Mouse (Mus musculus): ENCODE results near the gene Top1.

The Top1 gene

DNA sequence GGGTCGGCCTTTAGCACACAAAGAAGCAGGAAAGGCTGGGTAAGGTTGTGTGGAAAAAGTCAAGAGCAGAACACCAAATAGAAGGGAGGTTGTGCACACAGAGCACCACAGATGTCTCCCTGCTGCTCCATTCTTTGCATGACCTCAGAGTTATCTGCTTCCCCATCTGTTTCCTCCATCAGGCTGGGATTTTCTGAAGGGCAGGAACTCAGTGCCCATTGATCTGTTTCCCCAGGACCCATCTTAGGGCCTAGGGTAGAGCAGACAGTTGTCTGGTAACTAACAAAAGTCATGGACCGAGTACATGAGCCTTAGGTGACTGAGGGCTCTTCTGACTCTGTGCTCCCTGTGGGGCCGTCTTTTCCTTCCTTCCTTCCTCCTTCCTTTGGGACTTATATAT is 95.9 kb downstream of the Top1 start:
- no peak for DNase-seq (ENCODE audit: low spot score in 2 of 2)

DNA sequence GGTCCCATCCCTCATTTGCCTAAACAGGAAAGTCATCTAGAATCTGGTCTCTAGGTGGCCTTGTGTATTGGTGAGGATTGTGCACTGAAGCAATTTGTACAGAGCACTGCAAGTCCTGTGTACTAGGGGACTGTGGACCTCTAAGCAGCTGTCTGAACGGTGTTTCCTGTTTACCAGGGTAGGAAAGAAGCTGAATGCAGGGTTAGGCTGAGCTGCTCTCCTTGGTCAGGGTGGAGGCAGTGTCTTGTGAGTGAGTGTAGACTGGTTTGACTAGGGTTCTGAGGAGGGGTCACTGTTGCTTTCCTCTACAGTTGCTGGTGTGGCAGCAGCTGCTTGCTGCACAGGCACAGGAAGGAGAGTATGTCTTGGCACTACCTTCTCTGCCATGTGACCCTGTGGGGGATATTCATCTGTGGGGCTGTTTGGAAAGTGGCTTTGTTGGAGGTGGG is 96.5 kb downstream of the Top1 start:
- DNase-seq (ENCODE audit: low spot score in 2 of 2), result no peak

DNA sequence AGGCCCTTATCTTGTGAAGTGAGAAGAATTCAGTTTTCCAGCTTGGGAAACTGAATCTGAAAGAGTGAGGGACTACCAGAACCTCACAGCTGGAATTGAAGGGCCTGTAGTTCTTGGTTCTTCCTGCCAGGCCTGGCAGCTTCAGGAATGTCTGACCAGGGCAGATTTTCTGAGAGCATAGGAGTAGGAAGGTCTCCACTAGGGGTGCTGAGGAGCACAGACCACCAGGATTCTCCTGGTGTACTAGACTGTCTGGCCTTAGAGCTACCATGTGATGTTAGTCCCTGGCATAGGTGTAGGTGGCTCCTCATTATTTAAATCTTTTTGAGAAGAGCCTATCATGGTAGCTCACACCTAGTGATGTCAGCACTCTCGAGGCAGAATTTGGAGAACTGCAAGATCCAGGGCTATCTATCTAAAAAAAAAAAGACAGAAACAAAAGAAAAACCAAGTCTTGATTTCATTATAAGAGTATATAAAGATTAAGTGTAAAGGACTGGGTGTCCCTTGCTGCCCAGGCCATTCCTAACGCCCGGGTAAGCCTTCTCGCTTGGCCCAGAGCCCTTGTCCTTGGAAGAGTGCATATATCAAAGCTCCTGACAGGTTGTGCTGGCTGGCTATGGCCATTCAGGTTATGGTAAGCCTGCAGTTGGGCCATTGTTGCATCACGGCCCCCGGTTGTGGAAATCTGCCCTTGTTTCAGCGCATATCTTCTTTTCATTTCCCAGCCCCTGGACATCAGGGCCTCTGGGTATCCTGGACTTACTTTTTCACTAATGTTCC is 98.5 kb downstream of the Top1 start:
- peak in 1 of 2 experiments; percentile 56 for DNase-seq (ENCODE audit: low spot score in 2 of 2)

DNA sequence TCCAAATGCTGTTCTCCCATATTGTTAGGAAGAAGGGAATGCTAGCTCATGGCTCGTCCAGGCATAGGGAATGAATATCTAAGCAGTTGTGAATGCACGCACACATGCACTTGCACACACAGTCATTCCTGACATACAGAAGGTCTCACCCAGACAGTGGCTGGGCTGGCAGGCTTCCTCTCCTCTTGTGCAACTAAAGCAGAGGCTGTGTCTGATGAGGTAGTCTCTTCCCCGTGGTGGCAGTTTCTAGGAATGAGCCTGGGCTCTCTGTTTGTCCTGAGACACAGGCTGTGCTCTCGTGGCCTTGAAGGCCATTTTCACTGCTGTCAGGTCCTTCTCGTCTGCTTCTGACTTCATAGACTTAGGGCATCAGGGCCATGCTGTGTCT is 99.1 kb downstream of the Top1 start:
- DNase-seq (ENCODE audit: low spot score in 2 of 2), result no peak

DNA sequence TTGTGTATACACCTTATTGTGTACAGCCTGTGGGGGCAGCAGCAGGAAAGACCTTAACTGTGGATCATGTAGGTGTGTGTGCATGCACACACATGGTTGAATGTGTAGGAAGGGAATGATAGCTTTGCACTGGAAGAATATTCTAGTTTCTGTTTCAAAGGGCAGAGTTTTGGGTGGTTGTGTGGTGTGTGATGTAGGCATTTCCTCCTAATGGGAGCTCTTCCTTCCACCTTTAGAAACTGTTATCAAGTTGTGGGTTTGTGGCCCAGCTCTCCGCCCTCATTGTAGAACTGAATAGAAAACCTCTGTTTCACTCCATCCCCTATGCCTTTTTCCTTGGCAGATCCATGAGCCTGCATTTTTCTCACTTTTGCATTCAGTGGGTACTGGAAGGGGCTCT is 99.8 kb downstream of the Top1 start:
- no peak for DNase-seq (ENCODE audit: low spot score in 2 of 2)

DNA sequence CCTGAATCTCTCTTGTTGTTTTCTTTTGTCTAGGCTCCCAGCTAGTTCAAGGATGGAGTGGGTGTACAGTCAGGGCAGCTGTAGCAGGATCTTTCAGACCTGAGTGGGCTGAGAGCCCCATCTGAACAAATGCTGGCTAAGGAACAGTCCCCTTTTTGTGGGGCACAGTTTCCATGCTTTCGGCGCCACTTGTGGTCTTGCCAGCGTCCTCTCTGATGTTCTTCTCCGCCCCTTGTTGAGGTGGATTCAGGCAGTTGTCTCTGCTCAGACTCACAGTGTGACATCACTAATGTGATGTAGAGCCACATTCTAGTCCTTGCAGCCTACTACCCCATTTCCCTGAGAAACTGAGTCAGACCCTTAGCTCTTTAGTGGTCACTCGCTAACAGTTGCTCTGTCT is 100.9 kb downstream of the Top1 start:
- DNase-seq (ENCODE audit: low spot score in 2 of 2), result no peak

DNA sequence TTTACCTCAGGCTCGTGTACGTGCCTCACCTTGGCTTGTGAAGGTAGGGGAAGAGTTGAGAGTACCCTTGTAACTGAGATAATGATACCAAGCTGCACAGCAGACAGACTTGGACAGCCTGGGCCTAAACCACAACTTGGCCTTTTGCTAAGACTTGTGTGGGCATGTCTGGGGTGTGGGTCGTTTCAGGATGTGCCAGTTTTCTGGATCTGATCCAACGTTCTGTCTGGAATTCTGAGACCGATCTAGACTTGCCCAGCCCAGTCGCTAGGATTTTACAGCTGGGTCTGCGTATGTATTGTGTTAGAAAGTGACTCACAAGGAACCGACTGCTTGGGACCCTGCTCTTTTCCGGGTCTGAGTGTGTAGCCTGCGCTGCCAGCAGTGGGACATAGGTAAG is 101.4 kb downstream of the Top1 start:
- no peak for DNase-seq (ENCODE audit: low spot score in 2 of 2)

DNA sequence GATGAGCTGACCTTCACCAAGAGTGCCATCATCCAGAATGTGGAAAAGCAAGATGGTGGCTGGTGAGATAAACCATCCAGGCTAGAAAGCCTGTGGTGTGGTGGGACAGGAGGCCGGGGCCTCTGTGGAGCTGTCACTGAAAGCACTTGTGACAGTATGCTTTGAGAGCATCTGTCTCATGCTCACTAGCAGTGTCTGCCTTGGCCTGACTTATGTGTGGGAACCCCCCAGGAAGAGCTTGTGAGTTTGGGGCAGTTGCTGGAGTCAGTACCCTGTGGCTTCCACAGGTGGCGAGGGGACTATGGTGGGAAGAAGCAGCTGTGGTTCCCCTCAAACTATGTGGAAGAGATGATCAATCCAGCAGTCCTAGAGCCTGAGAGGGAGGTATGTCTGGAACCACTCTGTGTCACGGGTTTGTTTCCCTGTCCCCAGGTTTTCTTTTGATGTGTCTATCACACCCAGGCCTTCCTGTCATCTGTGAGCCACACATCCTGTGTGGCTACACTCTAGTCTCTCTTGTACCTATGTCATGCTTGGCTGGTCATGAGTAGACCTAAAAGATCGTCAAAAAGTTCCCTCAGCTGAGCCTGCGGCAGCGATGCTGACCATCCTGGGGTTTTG is 111.0 kb downstream of the Top1 start:
- DNase-seq (ENCODE audit: low spot score in 2 of 2), result no peak

DNA sequence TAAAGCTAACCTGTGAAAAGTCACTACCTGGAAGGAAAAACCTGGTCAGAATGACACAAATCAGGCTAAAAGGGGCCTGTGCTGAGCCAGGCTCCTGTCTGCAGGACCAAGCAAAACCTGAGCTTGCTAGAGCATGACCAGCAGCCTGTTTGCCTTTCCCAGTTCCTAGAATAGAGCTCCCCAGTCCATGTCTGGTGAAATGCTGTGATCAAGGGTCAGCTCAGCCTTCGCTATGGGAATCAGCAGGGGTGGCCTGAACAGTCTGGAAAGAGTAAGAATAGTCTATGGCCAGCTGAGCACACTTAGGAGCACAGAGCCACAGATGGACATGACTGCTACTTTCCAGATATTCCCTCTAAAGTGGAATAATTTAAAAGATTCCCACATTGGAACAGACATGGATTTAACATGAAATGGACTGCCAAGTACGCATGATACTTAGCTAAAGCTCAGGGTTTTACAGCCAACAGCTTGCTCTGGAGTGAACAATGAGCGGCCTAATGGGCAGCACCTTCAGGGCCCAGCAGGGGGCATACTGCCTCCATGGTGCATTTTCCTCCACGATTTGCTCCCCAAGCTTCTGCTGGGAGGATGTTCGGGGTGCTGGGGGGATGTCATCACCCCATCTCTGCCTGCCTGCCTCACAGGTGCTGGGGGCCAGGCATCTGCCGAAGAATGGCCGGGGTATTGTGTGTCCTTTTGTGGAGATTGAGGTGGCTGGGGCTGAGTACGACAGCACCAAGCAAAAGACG is 114.9 kb downstream of the Top1 start:
- peak in 1 of 2 experiments; percentile 69 for DNase-seq (ENCODE audit: low spot score in 2 of 2)

DNA sequence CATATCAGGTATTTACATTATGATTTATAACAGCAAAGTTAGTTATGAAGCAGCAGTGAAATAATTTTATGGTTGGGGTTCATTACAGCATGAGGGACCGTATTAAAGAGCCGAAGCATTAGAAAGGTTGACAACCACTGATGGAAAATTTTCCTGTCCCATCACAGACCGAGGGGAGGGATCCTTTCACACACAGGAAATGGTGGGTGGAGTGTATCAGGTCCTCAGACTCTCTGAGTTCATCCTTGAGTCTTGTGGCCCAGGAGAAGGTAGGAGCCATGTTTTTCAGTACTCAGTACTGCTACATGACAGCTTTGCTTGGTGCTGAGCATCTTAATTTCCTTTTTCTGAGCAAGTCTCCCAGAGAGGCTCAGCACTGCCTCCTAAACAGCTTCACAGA is 118.1 kb downstream of the Top1 start:
- DNase-seq (ENCODE audit: low spot score in 2 of 2), result no peak

DNA sequence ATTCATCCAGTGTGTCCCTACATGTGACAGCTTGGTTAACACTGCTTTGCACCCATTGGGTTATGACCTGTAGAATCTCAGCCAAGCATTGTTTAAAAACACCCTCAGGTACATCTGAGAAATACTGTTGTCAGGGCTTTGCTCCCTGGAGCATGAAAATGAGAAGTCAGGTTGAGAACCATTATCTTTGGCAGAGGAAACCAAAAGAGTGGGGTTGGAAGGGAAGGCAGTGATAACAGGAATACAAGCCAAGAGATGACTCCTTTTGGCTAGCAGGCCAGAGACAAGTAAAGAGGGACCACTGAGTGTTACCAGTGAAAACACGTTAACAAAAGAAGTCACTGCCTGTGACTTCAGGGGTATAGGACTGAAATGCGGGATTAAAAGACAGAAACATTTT is 118.7 kb downstream of the Top1 start:
- no peak for DNase-seq (ENCODE audit: low spot score in 2 of 2)

DNA sequence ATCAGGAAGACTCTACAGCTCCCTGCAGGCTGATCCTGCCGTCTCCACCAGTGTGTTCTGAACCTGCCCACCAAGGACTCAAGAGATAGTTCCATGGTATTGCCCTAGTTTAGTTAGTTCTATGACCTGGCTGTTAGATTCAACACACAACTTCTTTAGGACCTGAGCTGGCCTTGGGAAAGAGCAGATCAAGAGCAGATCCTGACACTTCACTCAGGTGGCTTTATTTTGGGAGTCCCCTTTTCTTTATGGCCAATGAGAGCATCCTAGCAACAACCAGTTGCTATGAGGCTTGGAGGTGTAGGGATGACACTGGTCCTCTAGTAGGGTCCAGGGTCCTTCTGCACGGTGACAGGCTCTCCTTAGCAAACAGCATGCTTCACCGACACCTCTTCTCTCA is 119.4 kb downstream of the Top1 start:
- DNase-seq (ENCODE audit: low spot score in 2 of 2), result no peak

DNA sequence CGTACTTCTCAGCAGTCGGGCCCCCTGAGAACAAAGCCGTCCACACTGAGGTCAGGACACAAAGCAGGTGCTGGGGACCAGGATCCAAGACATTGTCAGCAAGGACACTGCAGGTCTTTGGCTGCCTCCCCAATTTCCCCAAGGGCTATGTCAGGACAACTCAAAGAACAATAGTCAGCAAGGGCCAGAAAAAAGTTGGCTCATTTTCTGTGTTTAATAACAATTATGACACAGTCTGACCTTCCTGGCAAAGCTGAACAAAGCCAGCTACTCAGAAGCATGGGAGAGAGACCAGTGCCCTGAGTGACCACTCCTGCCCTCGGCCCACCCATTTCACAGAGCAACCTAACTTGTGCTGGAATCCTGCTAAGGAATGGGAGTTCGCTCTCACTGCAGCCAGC is 120.7 kb downstream of the Top1 start:
- DNase-seq (ENCODE audit: low spot score in 2 of 2), result no peak

DNA sequence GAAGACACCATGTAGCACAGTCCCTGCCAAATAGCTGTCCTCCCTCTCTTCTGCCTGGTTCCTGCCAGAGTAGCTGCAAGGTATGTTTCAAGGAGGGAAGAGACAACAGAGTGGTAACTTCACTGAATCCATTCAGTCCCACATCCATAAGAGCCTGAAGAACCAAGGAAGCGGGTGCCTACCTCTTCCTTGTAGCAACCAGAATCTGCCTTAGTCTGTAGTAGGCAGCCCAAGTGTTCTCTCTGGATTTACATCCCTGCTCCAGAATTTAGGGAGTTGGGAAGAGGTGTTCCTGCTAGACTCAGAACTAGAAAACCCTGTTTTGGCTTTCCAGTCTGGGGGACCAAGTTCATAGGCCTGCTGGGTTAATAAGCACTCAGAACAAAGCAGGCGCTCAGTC is 121.5 kb downstream of the Top1 start:
- DNase-seq (ENCODE audit: low spot score in 2 of 2), result no peak

DNA sequence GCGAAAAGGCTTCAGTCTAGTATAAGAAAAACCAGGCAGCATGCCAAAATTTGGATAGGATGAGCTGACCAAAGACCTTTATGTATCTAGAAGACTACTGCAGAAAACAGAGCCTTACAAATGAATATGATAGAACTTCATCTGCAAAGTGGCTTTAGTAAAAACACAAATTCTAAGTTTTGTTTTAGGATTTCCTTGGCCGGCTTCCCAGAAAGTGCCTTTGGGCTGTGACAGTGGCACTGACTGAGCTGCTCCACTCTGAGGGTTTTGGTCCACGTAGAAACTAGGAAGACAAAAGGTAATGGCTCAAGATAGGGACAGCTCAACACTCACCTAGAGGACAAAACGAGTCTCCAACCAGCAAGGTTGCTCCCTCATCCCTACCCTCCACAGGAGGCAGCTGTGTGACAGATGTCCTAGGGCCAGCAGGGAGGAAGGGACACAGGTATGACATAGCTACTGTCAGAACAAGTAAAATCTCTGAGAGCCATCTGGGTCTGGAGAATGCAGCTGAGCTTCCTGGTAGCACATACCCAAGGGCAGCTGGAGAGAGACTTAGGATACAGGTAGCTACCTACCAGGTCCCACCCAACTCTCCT is 122.5 kb downstream of the Top1 start:
- no peak for DNase-seq (ENCODE audit: low spot score in 2 of 2)

DNA sequence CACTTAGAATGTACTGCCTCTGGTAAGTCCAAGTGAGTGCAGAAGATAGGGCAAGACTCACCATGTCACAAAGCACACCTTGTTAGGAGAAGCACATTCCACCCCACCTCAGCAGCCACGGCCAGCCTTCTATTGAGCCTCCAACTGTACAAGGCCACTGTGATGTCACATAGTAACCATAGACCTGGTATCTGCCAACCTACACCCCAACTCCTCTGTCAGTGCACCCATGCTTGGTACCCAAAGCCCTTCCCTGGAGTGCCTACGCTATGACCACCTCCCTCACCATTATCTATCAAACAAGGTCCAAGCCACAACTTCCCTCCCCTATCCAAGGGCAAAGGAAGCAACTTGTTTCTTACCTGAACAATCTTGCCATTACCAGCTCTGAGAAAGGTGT is 123.3 kb downstream of the Top1 start:
- no peak for DNase-seq (ENCODE audit: low spot score in 2 of 2)

DNA sequence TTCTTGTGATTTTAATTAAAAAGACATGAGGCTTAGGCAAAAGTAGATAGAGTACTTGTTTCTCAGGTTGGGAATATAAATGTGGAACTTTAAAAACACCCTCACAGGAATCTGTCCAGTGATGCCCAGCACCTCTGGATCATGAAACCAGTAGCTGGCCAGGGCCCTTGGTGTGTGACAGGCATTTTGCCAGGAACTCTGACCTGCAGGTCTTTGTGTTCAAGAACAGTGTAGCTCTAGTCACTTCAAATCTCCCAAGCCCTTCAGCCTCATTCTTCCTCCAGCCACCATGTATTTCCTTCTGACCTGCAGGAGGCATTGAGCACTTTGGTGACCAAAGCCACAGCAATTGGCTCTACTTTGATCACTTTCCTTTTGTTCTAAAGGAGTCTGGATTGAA is 124.7 kb downstream of the Top1 start:
- no peak for DNase-seq (ENCODE audit: low spot score in 2 of 2)

DNA sequence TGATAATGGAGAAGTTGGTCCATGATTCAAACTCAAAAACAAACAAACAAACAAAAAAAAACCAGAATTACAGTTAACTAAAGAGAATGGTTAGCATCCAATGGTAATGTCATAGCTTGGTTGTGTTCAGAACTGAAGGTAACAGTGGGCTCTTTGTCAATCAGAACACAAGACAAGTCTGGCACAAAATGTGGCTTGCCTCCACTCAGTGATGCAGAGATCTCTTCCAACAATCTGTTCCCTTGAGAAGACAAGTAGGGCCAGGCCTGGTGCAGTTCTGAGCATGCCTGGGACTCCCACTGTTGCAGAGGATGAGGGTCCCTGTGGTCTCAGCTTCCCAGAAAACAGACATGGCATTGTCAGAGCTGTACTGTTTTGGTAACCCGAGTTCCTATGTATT is 125.2 kb downstream of the Top1 start:
- DNase-seq (ENCODE audit: low spot score in 2 of 2), result no peak

DNA sequence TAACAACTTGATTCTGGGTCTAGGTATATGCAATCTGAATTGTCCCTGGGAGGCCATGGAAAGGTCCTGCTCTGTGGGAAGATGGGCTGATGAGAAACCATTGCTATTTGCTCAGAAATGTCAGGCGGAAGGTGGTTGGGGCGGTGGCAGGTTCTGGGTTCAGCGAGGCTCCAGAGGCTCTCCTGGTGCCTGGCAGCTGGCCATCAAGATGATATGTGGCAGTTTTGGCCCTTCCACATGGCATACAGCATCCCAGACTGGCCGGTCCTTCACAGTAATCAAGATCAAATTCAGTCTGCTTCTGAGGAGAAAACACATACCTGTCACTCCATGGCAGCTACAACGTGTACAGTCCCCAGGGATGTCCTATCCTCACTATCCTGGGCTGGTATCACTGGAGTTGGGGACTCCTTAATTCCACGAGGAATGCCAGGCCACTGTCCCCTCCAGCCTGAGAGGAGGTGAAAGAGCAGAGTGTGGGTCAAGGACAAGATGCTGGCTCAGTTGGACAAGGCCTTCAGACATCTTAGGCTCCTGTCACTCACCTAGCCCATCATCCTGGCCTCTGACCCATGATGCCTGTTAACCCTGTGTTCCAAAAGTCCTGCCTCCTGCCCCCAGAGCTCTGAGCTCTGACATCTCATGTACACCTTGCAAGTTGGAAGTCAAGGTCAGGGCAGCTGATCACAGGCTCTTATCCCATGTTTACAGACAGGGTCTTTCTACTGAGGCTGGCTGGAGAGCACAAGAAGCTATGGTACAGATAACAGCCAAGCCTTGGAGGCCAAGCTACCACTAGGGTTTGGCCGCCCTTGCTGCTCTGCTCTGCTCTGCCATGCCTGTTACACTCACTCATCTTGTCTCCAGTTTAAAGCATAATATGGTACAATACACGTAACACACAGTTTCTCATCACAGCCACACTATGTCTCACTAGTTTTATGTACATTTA is 125.9 kb downstream of the Top1 start:
- no peak for DNase-seq (ENCODE audit: low spot score in 2 of 2)
